Mouse (Mus musculus) olfactory bulb, adult 2 months (tissue): Measurements from ENCODE around the gene Lyl1. TPM values are rescaled to one million over a fixed set of nuclear protein-coding genes. Genes with fewer than 3 reads are reported as not detected.

Experiments
- H3K27ac ChIP-seq: fragments of 200-500 bp; 2 replicates; pipeline ENCODE4 v1.5.1; 2012; ENCODE audit warnings: low read depth, low read length; ENCODE audit not compliant: insufficient read depth
- H3K4me1 ChIP-seq: fragments of 200-500 bp; 2 replicates; pipeline ENCODE4 v1.6.1; 2012; ENCODE audit warnings: low read length; ENCODE audit not compliant: control insufficient read depth, insufficient read depth
- H3K4me3 ChIP-seq: fragments of 200-500 bp; 2 replicates; pipeline ENCODE4 v1.5.1; 2012; ENCODE audit warnings: mild to moderate bottlenecking, low read depth, low read length, moderate library complexity; ENCODE audit not compliant: insufficient read depth
- CTCF ChIP-seq: fragments of 200-500 bp; IDR thresholded peaks from 2 replicates; pipeline ENCODE4 v1.5.1; 2012; ENCODE audit warnings: low read depth, mild to moderate bottlenecking, low read length, moderate library complexity; ENCODE audit not compliant: insufficient read depth
- POLR2A ChIP-seq: fragments of 200-500 bp; IDR thresholded peaks from 2 replicates; pipeline ENCODE4 v1.6.1; 2012; ENCODE audit warnings: mild to moderate bottlenecking, low read depth, low read length, moderate library complexity; ENCODE audit not compliant: insufficient read depth
- WGBS: fragments of 180-500 bp; shearing (Covaris S2); methylation state at CpG from one replicate; pipeline ENCODE4 v1.1.7; 2018; 5-methylcytosine and 5-hydroxymethylcytosine counted together
- polyA plus RNA-seq: library from polyadenylated mRNA; stranded (reverse); fragments of >200 nt; gene quantifications from 2 replicates; pipeline ENCODE4 v1.2.4, GENCODE M21; 2012; ENCODE audit warnings: low replicate concordance; ENCODE audit not compliant: missing spikeins, insufficient read depth, insufficient read length

Lyl1 gene
- polyA plus RNA-seq, 1 experiment: not detected

DNA sequence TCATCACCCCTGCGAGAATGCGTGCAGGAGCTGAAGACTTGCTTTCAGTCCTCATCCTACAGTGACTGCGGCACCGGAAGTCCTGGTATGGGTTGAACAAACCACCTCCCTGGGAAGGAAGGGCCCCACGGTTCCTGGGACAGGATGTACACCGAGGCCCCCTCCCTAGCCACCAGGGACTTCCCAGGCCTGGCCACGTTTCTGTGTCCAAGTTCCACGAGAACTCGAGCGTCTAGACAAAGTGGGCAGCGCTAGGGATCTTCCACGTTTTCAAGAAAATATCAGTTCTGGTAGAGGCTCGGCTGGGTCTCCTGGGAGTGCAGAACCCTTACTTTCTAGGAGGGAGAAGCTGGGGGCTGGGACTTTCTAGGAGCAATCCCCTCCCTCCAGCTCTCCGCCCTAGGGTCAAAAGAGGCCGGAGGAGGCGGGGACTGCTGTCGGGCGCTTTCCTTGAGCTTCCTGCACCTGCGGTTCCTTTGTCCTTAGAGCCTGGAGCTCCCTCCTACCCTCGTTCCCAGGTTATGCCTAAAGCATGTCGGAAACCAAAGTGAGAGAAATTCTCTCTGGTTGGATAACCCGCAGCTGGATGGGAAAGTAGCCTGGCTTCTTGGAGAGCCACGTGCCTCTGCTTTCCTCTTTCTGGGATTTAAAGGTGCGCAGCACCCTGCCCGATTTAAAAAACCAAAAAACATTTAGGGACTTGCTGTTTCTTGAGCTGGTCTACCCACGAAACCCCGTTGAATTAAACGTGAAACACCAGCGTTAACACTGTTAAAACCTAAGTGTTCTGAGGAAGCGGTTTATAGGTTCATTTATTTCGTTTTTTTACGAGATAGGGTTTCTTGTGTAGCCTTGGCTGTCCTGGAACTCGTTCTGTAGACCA, 41.1 kb upstream of the Lyl1 start:
- 0 out of 2 replicates have a peak overlapping the region, but pooled peaks have one; percentile 14 for H3K27ac ChIP-seq
- 28% methylated on average over 33 of the region's 33 CpGs for WGBS
- peaks cover 29% of the 10 kb centered on the region for H3K4me1 ChIP-seq

GRCm38 (mm10) chr8:84660819-84661457, 40.3 kb upstream of the Lyl1 start:
- H3K27ac ChIP-seq: no peak overlapping the region
- 26% methylated on average over 20 of the region's 20 CpGs for WGBS
- H3K4me3 ChIP-seq: peak overlapping the region; percentile 56
- peaks cover 33% of the 10 kb centered on the region for H3K4me1 ChIP-seq
- no peak for TF ChIP-seq CTCF
- no peak for TF ChIP-seq POLR2A

More for the DNA sequence above, 41.1 kb upstream of the Lyl1 start:
- TF ChIP-seq POLR2A (no peak), CTCF (no peak)
- H3K4me3 ChIP-seq: peak overlapping the region; percentile 3; the same call in 1 of the 2 replicates

DNA sequence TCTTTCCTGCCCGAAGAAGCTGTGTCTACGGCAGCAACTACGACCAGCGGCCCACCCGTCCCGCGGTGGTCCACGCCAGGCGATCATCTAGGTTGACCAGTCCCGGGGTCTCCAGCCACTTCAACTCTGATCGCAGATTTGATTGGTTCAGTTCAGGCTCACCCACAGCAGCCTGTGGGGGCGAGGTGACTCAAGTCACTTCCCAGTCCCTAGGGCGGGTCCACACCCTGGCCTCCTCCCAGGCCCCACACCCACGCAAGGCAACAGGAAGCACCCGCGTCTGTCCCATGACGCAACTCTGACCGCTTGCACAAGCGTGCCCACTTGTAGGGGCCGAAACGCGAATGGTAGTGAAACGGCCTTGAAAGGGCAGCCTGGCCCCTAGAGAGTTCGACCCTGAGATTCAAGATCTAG, 39.8 kb upstream of the Lyl1 start:
- Histone ChIP-seq H3K27ac (0 out of 2 replicates have a peak overlapping the region, but pooled peaks have one; percentile 4), H3K4me3 (peak overlapping the region; percentile 56), H3K4me1 (peaks cover 33% of the 10 kb centered on the region)
- WGBS: 7% methylated on average over 24 of the region's 24 CpGs
- no peak for TF ChIP-seq CTCF
- TF ChIP-seq POLR2A: no peak

DNA sequence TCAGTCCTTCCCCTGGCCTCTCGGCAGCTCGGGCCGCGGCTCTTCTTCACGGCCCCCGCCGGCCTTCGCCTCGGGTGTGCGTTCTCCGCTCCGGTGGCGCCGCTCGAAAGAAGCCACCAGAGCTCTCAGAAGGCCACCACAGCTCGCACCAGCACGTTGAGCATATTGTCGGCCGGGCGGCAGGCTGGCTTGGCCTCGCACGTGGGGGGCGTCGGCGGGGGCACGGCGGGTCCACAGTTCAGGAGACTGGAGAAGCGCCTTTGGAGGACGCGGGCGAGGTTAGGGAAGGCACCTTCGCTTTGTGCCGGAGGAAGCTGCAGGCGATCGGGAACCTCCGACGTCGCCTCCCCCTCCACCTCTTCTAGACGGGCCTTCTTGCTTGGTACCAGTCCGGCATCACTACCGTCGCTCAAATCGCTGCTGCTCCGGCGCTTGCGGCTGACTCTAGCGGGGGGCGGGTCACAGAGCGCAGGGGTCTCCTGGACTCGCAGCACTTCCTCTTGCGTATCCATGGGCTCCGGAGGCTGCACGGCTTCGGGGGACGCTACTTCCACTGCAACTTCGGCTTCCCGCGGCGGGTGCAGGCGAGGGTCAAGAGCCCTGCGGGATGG, 39.2 kb upstream of the Lyl1 start:
- peak overlapping the region; percentile 16 for H3K27ac ChIP-seq
- H3K4me1 ChIP-seq: peaks cover 28% of the 10 kb centered on the region
- peak overlapping the region; percentile 56 for H3K4me3 ChIP-seq
- 1% methylated on average over 61 of the region's 61 CpGs for WGBS
- TF ChIP-seq POLR2A (no peak), CTCF (no peak)

GRCm38 (mm10) chr8:84662581-84663065, 38.6 kb upstream of the Lyl1 start, which contains the start of gene Ier2:
Ier2 (minus strand) TSS chr8:84662852.
- Histone ChIP-seq H3K27ac (peak within 1 kb of the TSS; percentile 33), H3K4me3 (peak within 1 kb of the TSS; percentile 56), H3K4me1 (peaks cover 28% of the 10 kb centered on the region)
- TF ChIP-seq POLR2A (peak; percentile 98), CTCF (no peak)
- WGBS: under 1% methylated on average over 27 of the region's 27 CpGs

DNA sequence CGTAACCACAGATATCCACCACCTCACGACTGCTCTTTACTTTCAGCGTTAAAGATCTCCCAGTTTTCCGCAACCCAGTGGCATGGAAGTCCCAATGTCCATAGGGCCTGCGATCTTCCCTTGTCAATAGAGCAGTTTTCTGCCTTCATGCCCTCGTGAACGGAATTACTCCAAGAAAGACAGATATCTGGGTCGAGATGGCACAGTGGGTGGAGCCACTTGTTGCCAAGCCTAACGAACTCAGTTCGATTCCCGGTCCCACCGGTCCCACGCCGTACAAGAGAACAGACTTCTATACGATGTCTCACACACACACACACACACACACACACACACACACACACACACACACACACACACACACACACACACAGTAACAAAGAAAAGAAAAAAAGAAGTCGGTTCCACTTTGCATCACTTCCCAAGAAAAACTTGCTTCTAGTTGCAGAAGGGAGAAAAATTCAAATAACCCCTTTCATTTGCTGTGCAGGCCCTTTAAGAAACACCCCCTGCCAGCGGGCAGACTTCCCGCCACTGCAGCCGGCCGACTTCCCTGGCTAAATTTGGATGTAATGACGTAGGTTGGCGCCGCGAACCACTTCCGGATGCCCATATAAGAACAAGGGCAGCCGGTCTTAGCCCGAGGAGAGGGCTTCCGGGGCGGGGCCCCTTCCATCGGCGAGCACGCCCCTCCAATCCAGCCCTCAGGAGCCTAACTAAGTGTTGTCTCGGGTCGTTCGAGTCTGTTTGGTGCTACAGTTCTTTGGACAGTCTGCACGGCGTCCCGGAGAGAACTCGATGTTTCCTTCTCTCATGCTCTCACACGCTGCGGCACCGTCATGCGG, 37.6 kb upstream of the Lyl1 start:
- TF ChIP-seq POLR2A: peak; percentile 43; the same call in 1 of the 2 replicates
- TF ChIP-seq CTCF: no peak
- Histone ChIP-seq H3K4me3 (peak overlapping the region; percentile 79), H3K27ac (peak overlapping the region; percentile 88), H3K4me1 (peaks cover 28% of the 10 kb centered on the region)
- 4% methylated on average over 43 of the region's 43 CpGs for WGBS

DNA sequence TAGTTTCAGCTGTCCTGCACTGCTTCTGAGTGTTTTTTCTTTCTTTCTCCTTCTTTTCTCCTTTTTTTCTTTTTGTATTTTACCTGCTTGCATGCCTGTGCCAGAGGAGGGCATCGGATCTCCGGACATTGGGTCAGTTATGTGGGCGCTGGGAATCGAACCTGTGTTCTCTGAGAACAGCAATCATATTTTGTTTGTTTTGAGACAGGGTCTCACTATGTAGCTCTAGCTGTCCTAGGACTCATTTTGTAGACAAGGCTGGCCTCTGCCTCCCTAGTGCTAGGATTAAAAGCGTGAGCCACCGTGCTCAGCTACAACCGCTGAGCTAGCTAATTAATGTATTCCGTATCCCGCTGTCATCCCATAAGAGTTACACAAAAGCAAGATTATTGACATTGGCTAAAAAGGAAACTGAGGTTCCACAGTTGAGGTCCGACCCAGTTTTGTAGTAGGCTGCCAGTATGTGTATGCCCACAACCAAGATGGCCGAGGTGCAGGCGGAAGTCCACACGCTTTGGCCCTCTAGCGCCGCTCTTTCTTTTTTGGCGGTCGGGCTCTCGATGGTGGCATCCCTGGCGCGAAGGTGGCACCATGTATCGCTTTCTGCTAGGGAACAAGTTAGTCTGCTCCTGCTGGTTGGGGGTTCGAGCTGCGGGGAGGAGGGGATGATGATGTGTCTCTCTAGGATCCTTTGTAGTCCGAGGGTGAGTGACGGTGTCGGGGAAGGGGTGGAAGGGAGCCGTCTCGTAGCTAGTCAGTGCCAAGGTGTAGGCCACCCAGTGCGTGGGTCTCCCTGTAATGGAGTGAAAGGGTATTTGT, 36.5 kb upstream of the Lyl1 start:
- WGBS: under 1% methylated on average over 29 of the region's 29 CpGs
- H3K4me3 ChIP-seq: peak overlapping the region; percentile 79
- TF ChIP-seq CTCF (no peak), POLR2A (no peak)
- H3K27ac ChIP-seq: peak overlapping the region; percentile 82
- H3K4me1 ChIP-seq: peaks cover 26% of the 10 kb centered on the region

DNA sequence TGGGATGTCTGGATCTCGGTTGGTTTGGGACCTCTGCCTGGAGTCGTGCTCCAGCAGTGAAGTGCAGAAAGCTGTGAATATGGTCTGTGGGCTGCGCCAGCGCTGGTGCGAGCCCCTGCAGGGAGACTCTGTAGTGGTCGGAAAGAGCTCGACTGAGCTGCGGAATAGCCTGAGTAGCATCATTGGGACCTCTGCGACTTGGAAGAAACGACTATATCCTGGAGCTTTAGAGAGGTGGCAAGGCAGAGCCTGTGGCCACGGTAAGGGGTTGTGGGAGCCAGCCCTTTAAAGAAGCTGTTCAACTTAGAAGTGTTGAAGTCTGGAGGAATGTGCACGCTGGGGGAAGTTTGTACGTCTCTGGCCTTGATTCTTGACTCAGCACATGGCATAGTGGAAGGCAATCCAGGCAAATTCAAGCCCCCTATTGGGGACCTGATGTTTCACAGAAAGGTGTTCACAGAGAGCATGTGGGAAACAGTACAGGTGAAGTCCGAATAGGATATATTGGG, 35.8 kb upstream of the Lyl1 start:
- H3K4me1 ChIP-seq: peaks cover 20% of the 10 kb centered on the region
- 2% methylated on average over 14 of the region's 14 CpGs for WGBS
- peak overlapping the region; percentile 82 for H3K27ac ChIP-seq
- TF ChIP-seq CTCF: no peak
- TF ChIP-seq POLR2A: no peak
- H3K4me3 ChIP-seq: peak overlapping the region; percentile 79
